Mouse (Mus musculus) layer of hippocampus, adult 8-10 months (tissue): Measurements from ENCODE around the gene 1500011B03Rik. TPM values are rescaled to one million over a fixed set of nuclear protein-coding genes. Genes with fewer than 3 reads are reported as not detected.

Source experiments
- DNase-seq, 2 experiments: peaks; one replicate each; pipeline ENCODE4 v3.0.0; 2022; ENCODE audit warnings: low spot score in 2 of 2
- total RNA-seq, 4 experiments: library from RNA; stranded (reverse); gene quantifications; 2 replicates each; pipeline ENCODE4 v1.2.4; 2022

1500011B03Rik gene
- total RNA-seq, 4 experiments from 2014 or later = 133 to 155 (median 137) TPM

GRCm38 (mm10) chr5:114783405-114784163 is 39.7 kb downstream of the 1500011B03Rik start:
- DNase-seq = no peak

GRCm38 (mm10) chr5:114782991-114783390 is 40.3 kb downstream of the 1500011B03Rik start:
- DNase-seq = no peak

GRCm38 (mm10) chr5:114780912-114781311 is 42.4 kb downstream of the 1500011B03Rik start:
- no peak for DNase-seq

- DNase-seq = no peak
Observed at GRCm38 (mm10) chr5:114779956-114780489, 43.2 kb downstream of the 1500011B03Rik start.

GRCm38 (mm10) chr5:114776174-114776573 is 47.1 kb downstream of the 1500011B03Rik start:
- DNase-seq = no peak

GRCm38 (mm10) chr5:114775056-114775979 is 48.0 kb downstream of the 1500011B03Rik start, which contains the start of gene Git2:
Gene Git2 (minus strand): TSS chr5:114775517.
- DNase-seq = no peak

- DNase-seq = peak; percentile 89 to 93
Observed at GRCm38 (mm10) chr5:114774403-114775051, 48.7 kb downstream of the 1500011B03Rik start, which contains the start of gene Ankrd13a. Gene Ankrd13a (plus strand): TSS chr5:114774677.

GRCm38 (mm10) chr5:114773780-114774179 is 49.5 kb downstream of the 1500011B03Rik start:
- DNase-seq = no peak

GRCm38 (mm10) chr5:114773211-114773710 is 50.0 kb downstream of the 1500011B03Rik start:
- DNase-seq = peak; percentile 93 to 96

GRCm38 (mm10) chr5:114772456-114773203 is 50.6 kb downstream of the 1500011B03Rik start:
- no peak for DNase-seq

- no peak for DNase-seq
Observed at GRCm38 (mm10) chr5:114771796-114772195, 51.5 kb downstream of the 1500011B03Rik start.

- DNase-seq = no peak
Observed at GRCm38 (mm10) chr5:114769786-114770185, 53.5 kb downstream of the 1500011B03Rik start.

GRCm38 (mm10) chr5:114767185-114767584 is 56.1 kb downstream of the 1500011B03Rik start:
- DNase-seq = no peak

- DNase-seq = no peak
Observed at GRCm38 (mm10) chr5:114766686-114767085, 56.6 kb downstream of the 1500011B03Rik start.

- DNase-seq = no peak
Observed at GRCm38 (mm10) chr5:114764812-114765735, 58.2 kb downstream of the 1500011B03Rik start.

- DNase-seq = no peak
Observed at GRCm38 (mm10) chr5:114761980-114762379, 61.3 kb downstream of the 1500011B03Rik start.

- DNase-seq = no peak
Observed at GRCm38 (mm10) chr5:114759536-114760090, 63.7 kb downstream of the 1500011B03Rik start.
